Mouse (Mus musculus) bone marrow macrophage, adult 2 months (primary cell): ENCODE results near the gene Safb.

Experiments
- CTCF ChIP-seq: IDR thresholded peaks from 2 replicates; pipeline ENCODE4 v1.5.1; 2012; ENCODE audit warnings: low read depth, mild to moderate bottlenecking, low read length, moderate library complexity
- POLR2A ChIP-seq: IDR thresholded peaks from 2 replicates; pipeline ENCODE4 v1.6.1; 2012; ENCODE audit warnings: mild to moderate bottlenecking, low read depth, low read length, borderline replicate concordance

DNA sequence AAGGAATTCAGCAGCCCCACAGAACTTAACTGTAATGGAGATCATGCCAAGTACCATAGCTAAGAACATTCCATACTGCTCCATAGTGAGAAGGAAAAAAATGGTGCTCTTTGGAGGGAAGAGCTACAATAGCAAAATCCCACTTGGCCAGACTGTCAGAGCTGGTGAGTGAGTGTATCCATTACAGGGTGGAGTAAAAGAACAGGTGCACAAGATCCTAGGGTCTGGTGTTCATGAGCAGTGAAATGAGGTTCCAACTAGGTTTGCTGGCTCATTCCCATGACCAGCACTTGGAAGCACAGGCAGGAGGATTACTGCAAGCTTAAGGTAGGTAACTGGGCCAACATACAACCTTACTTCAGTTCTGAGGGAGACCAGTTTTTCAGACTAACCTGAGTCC lies 7.9 kb downstream of the Safb start:
- no peak for TF ChIP-seq CTCF
- no peak for TF ChIP-seq POLR2A
